Mouse (Mus musculus) liver, embryonic 15.5 days (tissue): Measurements from ENCODE around the gene Kcns3. TPM values are rescaled to one million over a fixed set of nuclear protein-coding genes. Genes with fewer than 3 reads are reported as not detected.
"Not testable (repeated sequence)": the region's sequence is repeated elsewhere in the genome, so short reads cannot be mapped to it uniquely, and the experiment has no call there.

Experiments used
- ATAC-seq: fragments of 200-750 bp; cut with Nextera tagmentation; 2 replicates; pipeline ENCODE4 v1.8.0; 2017; ENCODE audit warnings: moderate number of reproducible peaks, mild to moderate bottlenecking, moderate library complexity; ENCODE audit not compliant: insufficient read depth
- H3K27ac ChIP-seq: fragments of 300-500 bp; sonication (generic); replicated peaks from 2 replicates; pipeline ENCODE4 v1.5.1; 2015; ENCODE audit warnings: mild to moderate bottlenecking, inconsistent platforms
- H3K27me3 ChIP-seq: fragments of 300-500 bp; sonication (generic); 2 replicates; pipeline ENCODE4 v1.6.1; 2015; ENCODE audit warnings: mild to moderate bottlenecking, inconsistent platforms
- H3K36me3 ChIP-seq: fragments of 300-500 bp; sonication (generic); replicated peaks from 2 replicates; pipeline ENCODE4 v1.6.1; 2015; ENCODE audit warnings: moderate library complexity, mild to moderate bottlenecking, inconsistent platforms
- H3K4me1 ChIP-seq: fragments of 300-500 bp; sonication (generic); replicated peaks from 2 replicates; pipeline ENCODE4 v1.6.1; 2015; ENCODE audit warnings: inconsistent platforms
- H3K4me2 ChIP-seq: fragments of 300-500 bp; sonication (generic); 2 replicates; pipeline ENCODE4 v1.6.1; 2015; ENCODE audit warnings: moderate library complexity, mild to moderate bottlenecking, inconsistent platforms
- H3K4me3 ChIP-seq: fragments of 300-500 bp; sonication (generic); replicated peaks from 2 replicates; pipeline ENCODE4 v1.5.1; 2015; ENCODE audit warnings: mild to moderate bottlenecking, inconsistent platforms
- H3K9ac ChIP-seq: fragments of 300-500 bp; sonication (generic); 2 replicates; pipeline ENCODE4 v1.6.1; 2015; ENCODE audit warnings: moderate library complexity, mild to moderate bottlenecking, inconsistent platforms
- H3K9me3 ChIP-seq: fragments of 300-500 bp; sonication (generic); replicated peaks from 2 replicates; pipeline ENCODE4 v1.6.1; 2016; ENCODE audit warnings: inconsistent platforms
- WGBS: fragments of 180-500 bp; shearing (Covaris S2); methylation state at CpG from one replicate; pipeline ENCODE4 v1.1.7; 2015; ENCODE audit warnings: mixed read lengths; ENCODE audit not compliant: insufficient replicate concordance; 5-methylcytosine and 5-hydroxymethylcytosine counted together
- polyA plus RNA-seq: library from polyadenylated mRNA; unstranded; fragments of >200 nt; fragmentation: Nextera tagmentation; extraction: Ambion mirVana; gene quantifications from 2 replicates; pipeline ENCODE4 v1.2.1, GENCODE M21; 2015

The Kcns3 gene
- polyA plus RNA-seq, 1 experiment from 2014 or later: 0.07 TPM

- Histone ChIP-seq H3K4me3 (no peak overlapping the region), H3K27me3 (no peaks in the 10 kb centered on the region), H3K9ac (no peak overlapping the region), H3K4me2 (no peak overlapping the region), H3K9me3 (no peaks in the 10 kb centered on the region), H3K27ac (no peak overlapping the region), H3K4me1 (no peaks in the 10 kb centered on the region), H3K36me3 (no peaks in the 10 kb centered on the region)
- ATAC-seq: no peak
- 46% methylated on average over 2 of the region's 2 CpGs for WGBS
Observed at GRCm38 (mm10) chr12:11066865-11067264, 84.0 kb downstream of the Kcns3 start.

GRCm38 (mm10) chr12:11052676-11053075 is 98.2 kb downstream of the Kcns3 start:
- ATAC-seq: not testable (repeated sequence)

GRCm38 (mm10) chr12:11041821-11042220 is 109.0 kb downstream of the Kcns3 start:
- Histone ChIP-seq H3K9ac (no peak overlapping the region), H3K4me3 (no peak overlapping the region), H3K4me2 (no peak overlapping the region), H3K36me3 (no peaks in the 10 kb centered on the region), H3K27me3 (no peaks in the 10 kb centered on the region), H3K4me1 (no peaks in the 10 kb centered on the region), H3K9me3 (no peaks in the 10 kb centered on the region), H3K27ac (no peak overlapping the region)
- ATAC-seq: no peak

More at GRCm38 (mm10) chr12:11052676-11053075, 98.2 kb downstream of the Kcns3 start:
- H3K27ac ChIP-seq, H3K4me1 ChIP-seq, H3K9me3 ChIP-seq, H3K9ac ChIP-seq, H3K36me3 ChIP-seq, H3K4me2 ChIP-seq, H3K4me3 ChIP-seq, H3K27me3 ChIP-seq: not testable (repeated sequence)
- WGBS: 51% methylated on average over 4 of the region's 4 CpGs

Other genes starting within 250 kb of the Kcns3 start
- not detected in 2 replicates for gene Msgn1, start 57.9 kb upstream of the Kcns3 start, polyA plus RNA-seq
- gene Gen1, start 114.7 kb upstream of the Kcns3 start, polyA plus RNA-seq: 8.7 and 9.4 TPM in 2 replicates
- gene Smc6, start 114.8 kb upstream of the Kcns3 start, polyA plus RNA-seq: 55.8 and 71.4 TPM in 2 replicates